Mouse (Mus musculus) Muller cell, postnatal 12 days (primary cell): ENCODE measurements around the gene Cpd.

Experiments
- DNase-seq: peaks from one replicate; pipeline ENCODE4 v3.0.0-alpha.2; 2015; ENCODE audit errors: inconsistent ontology term

Gene Cpd

DNA sequence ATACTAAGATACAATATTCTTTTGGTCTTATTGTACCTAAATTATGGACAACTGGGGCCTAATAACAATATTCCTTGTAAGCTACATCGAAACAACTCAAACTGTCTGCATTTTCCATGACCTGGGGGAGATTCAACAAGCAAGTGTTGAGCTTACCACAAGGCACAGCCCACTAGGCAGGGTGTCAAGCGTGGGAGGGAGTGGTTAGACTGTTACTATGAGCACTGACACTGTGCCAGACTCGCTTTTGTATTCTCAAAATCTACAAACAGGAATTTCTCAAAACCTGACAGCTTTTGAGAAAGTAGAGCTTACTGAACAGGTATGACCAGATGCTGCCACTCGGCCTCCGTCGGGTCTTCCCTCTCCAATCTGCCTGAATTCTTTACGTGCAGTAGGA is 55.5 kb downstream of the Cpd start:
- DNase-seq: no peak

DNA sequence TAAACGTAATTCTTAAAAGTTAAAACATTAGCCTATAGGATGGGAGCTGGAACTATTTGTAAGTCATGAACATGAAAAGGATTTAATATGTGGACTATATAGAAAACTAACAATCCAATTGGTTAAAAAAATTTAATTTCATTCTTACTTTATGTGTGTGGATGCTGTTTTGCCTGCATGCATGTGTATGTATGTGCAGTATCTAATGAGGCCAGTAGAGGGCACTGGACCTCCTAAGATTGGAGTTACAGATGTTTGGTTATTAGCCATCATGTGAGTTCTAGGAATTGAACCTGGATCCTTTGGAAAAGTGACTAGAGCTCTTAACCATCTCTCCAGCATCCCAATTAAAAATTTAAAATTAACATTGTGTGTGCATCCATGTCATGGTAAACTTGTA is 57.6 kb downstream of the Cpd start:
- DNase-seq: peak; percentile 26

DNA sequence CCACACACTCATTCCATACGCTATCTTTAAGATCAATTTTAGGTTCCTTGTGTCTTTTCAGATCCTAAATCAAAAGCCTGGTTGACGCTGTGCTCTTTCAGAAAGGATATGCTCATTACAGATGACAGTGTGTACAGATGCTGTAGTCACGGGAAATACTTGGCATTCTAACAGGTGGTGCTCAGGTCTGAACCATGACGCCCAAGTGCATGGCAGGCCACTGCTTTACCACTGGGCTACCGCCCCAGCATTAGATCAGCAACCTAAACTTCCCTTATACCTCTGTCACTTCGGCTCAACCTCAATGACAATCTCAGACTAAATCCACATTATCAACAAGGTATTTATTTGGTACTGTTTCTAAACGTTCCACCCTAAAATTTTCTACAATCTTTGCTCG is 71.3 kb downstream of the Cpd start:
- DNase-seq: no peak

DNA sequence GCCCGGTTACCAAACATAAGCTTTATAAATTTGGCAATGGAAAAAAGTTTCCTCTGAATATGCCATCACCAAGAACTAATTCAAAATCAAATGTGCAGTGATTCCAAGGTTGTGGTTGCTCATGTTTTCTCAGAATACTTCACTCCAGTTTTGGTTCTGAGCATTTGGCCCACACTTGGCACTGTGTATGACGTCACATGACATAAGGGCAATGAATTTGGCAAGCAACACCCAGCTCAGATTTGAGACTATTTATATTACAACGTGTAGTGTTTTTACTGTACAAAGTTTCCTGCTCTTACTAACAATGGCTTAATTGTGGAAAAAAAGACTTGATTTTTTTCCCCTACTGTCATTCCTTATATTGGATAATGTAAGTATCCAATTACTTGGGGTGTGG is 73.0 kb downstream of the Cpd start:
- peak; percentile 11 for DNase-seq

DNA sequence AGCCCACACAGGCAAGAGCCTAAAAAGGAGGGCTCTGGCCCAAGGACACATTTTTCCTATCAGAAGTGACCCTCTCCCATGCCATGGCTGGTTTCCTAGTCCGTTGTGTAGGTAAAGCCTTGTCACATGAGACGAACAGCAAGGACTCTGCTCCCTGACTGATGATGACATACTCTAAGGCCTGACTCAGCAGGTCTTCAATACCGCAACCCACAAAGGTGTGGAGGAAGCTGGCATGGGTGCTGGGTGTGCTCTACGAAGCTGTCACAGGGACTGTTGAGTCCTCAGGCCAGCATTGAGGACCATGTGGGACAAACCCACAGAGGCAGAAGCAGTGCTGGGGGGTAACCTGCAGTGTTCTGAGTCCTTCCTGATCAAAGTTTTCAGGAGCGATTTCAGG is 76.3 kb downstream of the Cpd start:
- no peak for DNase-seq

DNA sequence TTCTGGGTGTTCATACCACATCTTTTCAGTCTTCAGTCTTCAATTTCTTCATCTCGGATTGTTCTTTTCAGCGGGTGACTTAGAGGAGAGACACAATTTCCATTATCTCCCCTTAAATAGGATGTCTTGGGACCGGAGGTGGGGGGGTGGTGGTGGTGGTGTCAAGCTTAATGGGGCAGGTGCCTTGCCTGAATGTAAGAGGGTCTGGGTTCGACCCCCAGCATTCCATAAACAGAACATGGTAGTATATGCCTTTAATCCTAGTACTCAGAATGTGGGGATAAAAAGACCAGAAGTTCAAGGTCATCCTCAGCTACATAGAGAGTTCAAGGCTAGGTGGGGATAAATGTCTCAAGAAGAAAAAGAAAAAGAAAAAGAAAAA is 83.1 kb downstream of the Cpd start:
- DNase-seq: no peak

DNA sequence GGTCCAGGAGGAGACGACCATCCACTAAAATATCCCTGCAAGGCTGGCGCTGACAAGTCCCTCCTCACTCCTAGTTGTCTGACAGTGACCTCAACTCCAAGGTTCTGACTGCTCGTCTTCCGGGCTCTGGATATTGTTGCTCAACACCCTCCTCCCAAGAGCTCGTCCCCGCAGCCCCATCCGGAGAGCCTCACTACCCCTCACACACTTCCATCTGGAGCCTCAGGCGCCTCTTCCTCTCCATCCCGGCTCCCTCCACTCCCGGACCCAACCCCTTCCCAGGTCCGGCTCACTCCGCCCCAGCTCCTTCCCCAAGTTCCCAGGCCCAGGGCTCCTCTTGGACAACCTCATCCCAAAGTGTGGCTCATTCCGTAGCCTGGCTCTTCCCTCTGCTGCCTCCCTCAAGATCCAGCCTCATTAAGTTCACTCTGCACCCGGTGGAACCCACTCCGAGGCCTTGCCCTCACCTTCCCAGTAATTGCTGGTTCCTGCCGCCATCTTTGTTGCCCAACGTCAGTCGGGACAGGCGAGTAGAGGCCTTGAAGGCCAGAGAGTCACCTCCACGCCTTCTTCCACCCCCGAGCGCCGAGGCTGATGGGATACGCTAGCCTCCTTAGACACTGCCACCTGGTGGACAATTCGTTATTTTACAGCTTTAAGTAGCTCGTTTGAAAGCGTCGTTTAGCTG is 83.6 kb downstream of the Cpd start, which contains the start of gene Gosr1:
Gene Gosr1 (minus strand): TSS at position 527 of the 688 bp plus-strand sequence.
- peak; percentile 92 for DNase-seq

DNA sequence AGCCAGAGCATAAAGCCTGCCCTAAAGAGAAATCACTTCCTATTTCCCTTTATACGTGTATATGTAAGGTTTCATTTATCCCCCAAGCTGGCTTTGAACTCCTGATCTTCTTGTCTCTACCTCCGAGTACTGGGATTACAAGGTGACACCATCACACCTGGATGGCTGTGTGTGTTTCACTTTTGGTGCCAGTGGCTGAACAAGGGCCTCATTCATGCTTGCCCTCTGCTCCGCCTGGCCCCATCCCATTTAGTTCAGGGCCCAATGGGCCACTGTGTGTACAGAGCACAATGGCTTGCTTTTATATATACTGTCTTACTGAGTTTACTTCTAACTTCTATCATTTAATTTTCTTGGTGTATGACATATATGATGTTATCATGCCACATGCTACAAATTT is 94.5 kb downstream of the Cpd start:
- no peak for DNase-seq

DNA sequence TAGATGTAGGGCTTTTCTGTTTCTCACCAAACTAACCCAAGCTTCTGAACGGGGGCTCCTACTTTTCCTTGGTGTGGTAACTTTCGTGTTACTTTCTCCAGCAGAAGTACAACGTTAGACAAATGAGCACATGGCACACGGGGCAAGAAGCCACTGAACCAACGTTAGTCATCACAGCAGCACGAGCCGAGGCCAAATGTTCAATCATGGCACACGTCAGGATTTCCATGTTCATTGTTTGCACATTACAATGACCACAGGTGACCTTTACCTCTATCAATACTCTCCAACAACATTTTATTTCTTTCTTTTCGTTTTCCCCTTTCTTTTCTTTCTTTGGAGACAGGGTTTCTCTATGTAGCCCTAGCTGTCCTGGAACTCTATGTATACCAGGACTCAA is 98.0 kb downstream of the Cpd start:
- no peak for DNase-seq

DNA sequence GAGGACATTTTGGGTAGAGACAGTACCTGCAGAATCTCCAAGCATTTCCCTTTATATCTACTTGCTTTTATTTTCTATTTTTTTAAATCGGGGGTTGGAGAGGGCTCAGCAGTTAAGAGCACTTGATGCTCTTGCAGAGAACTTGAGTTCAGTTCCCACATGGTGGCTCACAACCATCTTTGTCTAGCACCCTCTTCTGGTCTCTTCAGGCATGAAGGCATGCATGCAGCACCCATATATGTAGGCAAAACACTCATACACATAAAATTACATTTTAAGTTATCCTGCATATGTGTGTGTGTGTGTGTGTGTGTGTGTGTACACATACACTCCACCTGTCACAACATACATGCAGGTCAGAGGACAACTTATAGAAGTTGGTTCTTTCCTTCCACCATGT is 100.9 kb downstream of the Cpd start:
- no peak for DNase-seq

DNA sequence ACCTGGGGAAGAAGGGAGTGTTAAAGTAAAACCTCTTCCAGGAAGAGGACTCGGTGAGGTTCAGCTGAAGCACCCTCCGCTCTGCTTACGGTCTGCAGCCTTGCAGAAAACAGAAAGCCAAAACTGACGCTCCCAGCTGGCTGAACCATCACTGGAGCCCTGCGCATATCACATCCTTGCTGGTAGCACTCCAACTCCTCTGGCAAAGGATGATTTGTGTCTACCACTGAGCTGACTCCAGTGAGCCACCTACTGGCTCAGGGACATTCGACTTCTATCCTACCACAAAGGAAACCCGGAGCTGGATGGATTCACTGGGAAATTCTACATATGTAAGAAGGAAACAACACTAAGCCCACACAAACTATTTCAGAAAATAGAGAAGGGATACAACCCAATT is 102.3 kb downstream of the Cpd start:
- no peak for DNase-seq

DNA sequence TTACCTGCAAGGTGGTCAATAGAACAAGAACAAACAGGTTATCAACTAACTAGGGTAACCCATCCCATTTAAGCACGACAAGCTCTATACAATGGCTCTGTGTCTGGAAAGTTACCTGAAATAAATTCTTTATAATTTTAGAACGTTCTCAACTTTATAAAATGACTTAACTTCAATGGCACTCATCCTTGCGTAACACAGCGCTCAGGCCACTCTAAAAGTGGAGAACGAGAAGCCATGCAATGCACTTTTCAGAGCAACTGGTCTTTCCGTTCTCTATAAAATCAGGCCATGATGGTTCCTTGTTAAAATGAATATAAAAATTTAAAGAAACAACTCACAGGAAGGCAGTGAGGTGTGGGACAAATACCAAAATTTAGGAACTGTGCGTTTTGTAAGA is 104.3 kb downstream of the Cpd start:
- DNase-seq: no peak

DNA sequence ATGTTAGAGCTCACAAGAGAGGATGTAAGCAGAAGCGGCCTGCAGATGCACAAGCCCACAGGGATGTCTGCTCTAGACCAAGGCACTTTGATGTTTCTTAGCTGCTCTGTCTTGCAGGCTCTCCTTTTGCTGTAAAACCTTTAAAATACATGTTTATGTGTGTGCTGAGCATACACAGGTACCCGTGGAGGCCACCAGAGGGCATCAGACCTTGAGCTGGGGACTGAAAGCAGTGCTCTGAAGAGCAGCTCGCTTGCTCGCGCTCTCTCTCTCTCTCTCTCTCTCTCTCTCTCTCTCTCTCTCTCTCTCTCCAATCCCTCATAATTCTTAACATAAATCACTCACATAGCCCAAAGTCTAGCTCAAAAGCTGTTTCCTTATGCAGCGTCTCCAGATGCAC is 107.7 kb downstream of the Cpd start:
- DNase-seq: no peak

DNA sequence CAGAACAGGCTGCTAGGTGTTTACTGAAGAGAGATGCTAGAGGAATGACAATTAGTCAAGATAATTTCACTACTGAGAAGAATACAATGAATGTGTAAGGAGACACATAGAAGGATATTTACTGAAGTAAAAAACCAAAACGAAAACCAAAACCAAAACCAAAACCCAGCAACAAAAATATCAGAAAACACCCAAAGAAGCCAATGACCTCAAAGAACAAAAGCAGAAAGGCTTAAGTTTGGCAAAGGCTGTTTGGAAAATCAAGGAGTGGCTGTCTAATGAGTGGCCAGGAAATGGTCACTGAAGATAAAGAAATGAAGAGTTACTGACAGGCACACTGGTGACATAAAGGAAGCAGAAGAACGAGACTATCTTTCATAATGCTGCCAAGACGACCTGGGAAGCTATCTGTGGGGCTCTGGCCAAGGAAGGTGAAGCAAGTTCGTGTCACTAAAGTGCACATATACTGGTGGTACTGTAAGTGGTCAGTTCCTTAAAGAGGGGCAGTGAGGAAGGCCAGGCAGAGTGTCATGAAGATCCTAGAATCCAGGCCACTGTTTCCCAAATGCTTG is 111.0 kb downstream of the Cpd start:
- DNase-seq: no peak

DNA sequence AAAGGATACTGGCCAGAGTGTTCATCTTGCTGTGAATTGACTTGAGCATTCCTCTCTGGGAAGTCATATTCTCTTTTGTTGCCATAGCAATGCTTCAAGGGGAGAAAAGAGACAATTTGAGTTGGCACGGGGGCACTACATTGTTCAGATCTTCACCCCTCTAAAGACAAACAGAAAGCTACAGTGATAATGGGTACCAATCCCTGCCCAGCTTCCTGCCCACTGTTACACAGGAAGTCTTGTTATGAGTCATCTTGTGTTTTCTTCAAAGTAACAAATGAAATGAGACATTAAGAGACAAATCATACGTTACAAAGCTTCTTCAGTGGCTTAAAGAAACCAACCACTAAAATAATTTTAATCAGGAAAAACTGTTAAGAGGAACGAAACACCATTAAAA is 112.3 kb downstream of the Cpd start:
- DNase-seq: peak; percentile 71

DNA sequence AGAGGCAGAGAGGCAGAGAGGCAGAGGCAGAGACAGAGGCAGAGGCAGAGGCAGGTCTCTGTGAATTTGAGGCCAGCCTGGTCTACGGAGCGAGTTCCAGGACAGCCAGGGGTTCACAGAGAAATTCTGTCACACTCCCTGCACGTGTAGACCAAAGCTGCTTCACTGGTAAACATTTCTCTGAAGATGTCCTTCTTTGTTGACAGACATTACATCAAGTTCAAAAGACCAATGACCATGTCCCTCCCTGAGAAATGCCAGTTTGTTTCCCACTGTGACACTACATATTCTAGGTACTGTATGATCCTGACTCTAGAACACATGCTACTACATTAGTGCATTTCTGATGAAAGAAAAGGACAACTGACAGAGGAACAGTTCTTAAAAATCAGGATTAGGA is 116.2 kb downstream of the Cpd start:
- no peak for DNase-seq
